Mouse (Mus musculus) limb, embryonic 14.5 days (tissue): ENCODE data around the gene Bbc3. TPM values are rescaled to one million over a fixed set of nuclear protein-coding genes. Genes with fewer than 3 reads are reported as not detected.

Experiments
- ATAC-seq: fragments of 200-750 bp; cut with Nextera tagmentation; 2 replicates; pipeline ENCODE4 v1.8.0; 2017; ENCODE audit warnings: low read depth, moderate number of reproducible peaks, moderate TSS enrichment; ENCODE audit not compliant: low FRiP score
- DNase-seq: peaks from one replicate; pipeline ENCODE4 v3.0.0-alpha.2; 2015; ENCODE audit warnings: low spot score
- H3K27ac ChIP-seq: fragments of 300-500 bp; sonication (generic); replicated peaks from 2 replicates; pipeline ENCODE4 v1.5.1; 2014; ENCODE audit warnings: low read depth, mild to moderate bottlenecking, low read length, moderate library complexity, mixed read lengths
- H3K27me3 ChIP-seq: fragments of 300-500 bp; sonication (generic); 2 replicates; pipeline ENCODE4 v1.6.1; 2014; ENCODE audit warnings: low read length, mixed read lengths; ENCODE audit not compliant: control insufficient read depth, insufficient read depth
- H3K36me3 ChIP-seq: fragments of 300-500 bp; sonication (generic); 2 replicates; pipeline ENCODE4 v1.6.1; 2014; ENCODE audit warnings: mild to moderate bottlenecking, low read length, moderate library complexity, mixed read lengths; ENCODE audit not compliant: control insufficient read depth, insufficient read depth
- H3K4me1 ChIP-seq: fragments of 300-500 bp; sonication (generic); 2 replicates; pipeline ENCODE4 v1.6.1; 2014; ENCODE audit warnings: antibody characterized with exemption, low read length, mixed read lengths; ENCODE audit not compliant: control insufficient read depth, insufficient read depth
- H3K4me2 ChIP-seq: fragments of 300-500 bp; sonication (generic); replicated peaks from 2 replicates; pipeline ENCODE4 v1.6.1; 2014; ENCODE audit warnings: low read depth, mild to moderate bottlenecking, low read length, moderate library complexity; ENCODE audit not compliant: severe bottlenecking
- H3K4me3 ChIP-seq: fragments of 300-500 bp; sonication (generic); replicated peaks from 2 replicates; pipeline ENCODE4 v1.5.1; 2014; ENCODE audit warnings: low read length
- H3K9ac ChIP-seq: fragments of 300-500 bp; sonication (generic); 2 replicates; pipeline ENCODE4 v1.6.1; 2014; ENCODE audit warnings: mild to moderate bottlenecking, low read depth, low read length, moderate library complexity; ENCODE audit not compliant: severe bottlenecking
- H3K9me3 ChIP-seq: fragments of 300-500 bp; sonication (generic); 2 replicates; pipeline ENCODE4 v1.6.1; 2016; ENCODE audit warnings: low read length; ENCODE audit not compliant: control insufficient read depth
- POLR2A ChIP-seq: fragments of 200-500 bp; IDR thresholded peaks from 2 replicates; pipeline ENCODE4 v1.8.0; 2012; ENCODE audit warnings: inconsistent platforms, mild to moderate bottlenecking, moderate library complexity, borderline replicate concordance; ENCODE audit not compliant: insufficient read depth, insufficient read length; ENCODE audit errors: extremely low read depth
- WGBS: fragments of 180-500 bp; shearing (Covaris S2); extraction: QIAGEN DNeasy Blood & Tissue Kit; methylation state at CpG from one replicate; pipeline ENCODE4 v1.1.7; 2014; 5-methylcytosine and 5-hydroxymethylcytosine counted together
- polyA plus RNA-seq, 2 experiments: library from polyadenylated mRNA; depleted of rRNA in 1 of 2; stranded (reverse) in 1 of 2; unstranded in 1 of 2; fragments of >200 nt; fragmentation: Nextera tagmentation in 1 of 2; extraction: Ambion mirVana in 1 of 2; gene quantifications; 2 replicates each; pipeline versions ENCODE4 v1.2.1 to v1.2.3; 2012 to 2014

Bbc3 gene
- polyA plus RNA-seq, 2 experiments, result 3.7 to 7.4 TPM

DNA sequence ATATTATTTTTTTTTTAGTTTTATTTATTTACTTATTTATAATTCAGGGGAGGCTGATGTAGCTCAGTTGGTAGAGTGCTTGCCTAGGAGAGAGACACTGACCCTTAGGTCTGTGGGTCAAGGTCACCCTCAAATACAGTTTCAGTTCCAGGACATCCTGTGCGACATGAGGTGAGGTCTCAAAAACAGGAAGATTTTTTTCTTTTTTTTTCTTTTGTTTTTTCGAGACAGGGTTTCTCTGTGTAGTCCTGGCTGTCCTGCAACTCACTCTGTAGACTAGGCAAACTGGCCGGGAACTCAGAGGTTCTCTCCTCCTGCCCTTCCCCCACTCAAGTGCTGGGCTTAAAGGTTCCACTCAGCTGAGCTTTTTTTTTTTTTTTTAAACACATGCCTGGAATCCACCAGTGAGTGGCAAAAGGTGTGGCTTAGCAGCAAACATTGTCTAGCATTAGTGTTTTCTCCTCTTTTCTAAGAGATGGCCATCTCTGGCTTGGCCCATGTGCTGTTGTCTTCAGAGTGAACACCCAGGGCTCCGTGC, 7.1 kb downstream of the Bbc3 start:
- WGBS, result 64% methylated on average over 4 of the region's 4 CpGs
- TF ChIP-seq POLR2A, result no peak
- Histone ChIP-seq H3K4me1 (peaks cover 29% of the 10 kb centered on the region), H3K9me3 (no peaks in the 10 kb centered on the region), H3K4me2 (no peak overlapping the region), H3K27me3 (0 out of 2 replicates have a peak, but pooled peaks cover 4% of the 10 kb centered on the region), H3K27ac (no peak overlapping the region), H3K36me3 (peaks cover 6% of the 10 kb centered on the region; the same call in 1 of the 2 replicates), H3K9ac (no peak overlapping the region), H3K4me3 (no peak overlapping the region)
- DNase-seq, result no peak
- no peak for ATAC-seq

DNA sequence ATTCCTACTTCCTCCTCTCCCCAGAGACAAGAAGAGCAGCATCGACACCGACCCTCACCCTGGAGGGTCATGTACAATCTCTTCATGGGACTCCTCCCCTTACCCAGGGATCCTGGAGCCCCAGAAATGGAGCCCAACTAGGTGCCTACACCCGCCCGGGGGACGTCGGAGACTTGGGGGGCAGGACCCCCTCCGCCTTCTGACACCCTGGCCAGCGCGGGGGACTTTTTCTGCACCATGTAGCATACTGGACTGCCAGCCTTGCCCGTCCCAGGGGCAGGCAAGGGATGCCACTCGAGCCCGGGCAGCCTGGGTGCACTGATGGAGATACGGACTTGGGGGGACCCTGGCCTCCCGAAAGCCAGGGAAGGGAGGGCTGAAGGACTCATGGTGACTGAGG, 8.9 kb downstream of the Bbc3 start:
- TF ChIP-seq POLR2A, result no peak
- H3K27me3 ChIP-seq, result no peaks in the 10 kb centered on the region
- no peak overlapping the region for H3K4me2 ChIP-seq
- no peak overlapping the region for H3K9ac ChIP-seq
- H3K27ac ChIP-seq, result no peak overlapping the region
- H3K36me3 ChIP-seq, result peaks cover 6% of the 10 kb centered on the region; the same call in 1 of the 2 replicates
- WGBS, result 84% methylated on average over 14 of the region's 14 CpGs
- H3K4me1 ChIP-seq, result peaks cover 16% of the 10 kb centered on the region
- H3K4me3 ChIP-seq, result no peak overlapping the region
- no peak for DNase-seq
- ATAC-seq, result no peak
- H3K9me3 ChIP-seq, result no peaks in the 10 kb centered on the region

DNA sequence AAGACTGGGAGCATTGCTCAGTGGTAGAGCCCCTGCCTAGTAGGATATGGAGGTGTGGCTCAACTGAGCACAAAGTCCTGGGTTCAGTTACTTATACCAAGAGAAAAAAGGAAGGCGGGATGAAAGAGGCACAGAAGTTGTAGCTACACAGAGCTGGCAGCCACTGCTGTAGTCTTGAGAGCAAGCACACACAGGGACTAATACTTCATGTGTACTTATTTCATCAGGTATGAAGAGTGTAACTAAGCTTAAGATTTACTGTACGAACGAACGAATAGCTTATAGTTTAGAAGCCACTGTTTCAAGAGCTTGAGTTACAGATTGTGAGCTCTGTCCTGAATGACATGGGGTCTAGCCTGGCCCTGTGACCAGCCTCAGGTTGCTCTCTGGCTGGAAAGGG, 11.0 kb downstream of the Bbc3 start:
- Histone ChIP-seq H3K27ac (no peak overlapping the region), H3K4me3 (no peak overlapping the region), H3K27me3 (no peaks in the 10 kb centered on the region), H3K9ac (no peak overlapping the region), H3K4me1 (peaks cover 2% of the 10 kb centered on the region; the same call in 1 of the 2 replicates), H3K4me2 (no peak overlapping the region), H3K36me3 (peaks cover 6% of the 10 kb centered on the region; the same call in 1 of the 2 replicates), H3K9me3 (no peaks in the 10 kb centered on the region)
- no peak for TF ChIP-seq POLR2A
- DNase-seq, result no peak
- no peak for ATAC-seq
- WGBS, result 93% methylated on average over 4 of the region's 4 CpGs

DNA sequence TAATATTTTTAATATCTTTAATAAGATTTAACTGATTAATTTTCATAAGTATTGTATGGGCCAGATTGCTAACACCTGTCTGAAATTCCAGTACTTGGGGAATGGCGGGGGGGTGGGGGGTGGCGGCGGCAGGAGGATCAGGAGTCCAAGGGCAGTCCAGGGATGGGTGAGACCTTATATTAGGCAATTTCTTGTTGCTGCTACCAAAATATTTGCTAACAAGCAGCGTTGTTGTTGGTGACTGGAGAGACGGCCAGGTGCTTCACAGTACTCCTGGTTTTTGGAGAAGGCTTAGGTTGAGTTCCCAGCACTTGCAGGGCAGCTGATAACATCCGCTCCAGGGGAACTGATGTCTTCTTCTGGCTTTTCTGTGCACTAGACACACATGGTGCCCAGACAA, 12.3 kb downstream of the Bbc3 start:
- DNase-seq (no peak), ATAC-seq (no peak)
- peaks cover 9% of the 10 kb centered on the region for H3K36me3 ChIP-seq
- no peaks in the 10 kb centered on the region for H3K9me3 ChIP-seq
- H3K27ac ChIP-seq, result no peak overlapping the region
- no peak overlapping the region for H3K9ac ChIP-seq
- no peak for TF ChIP-seq POLR2A
- no peaks in the 10 kb centered on the region for H3K4me1 ChIP-seq
- H3K4me3 ChIP-seq, result no peak overlapping the region
- H3K4me2 ChIP-seq, result no peak overlapping the region
- H3K27me3 ChIP-seq, result no peaks in the 10 kb centered on the region
- 84% methylated on average over 6 of the region's 6 CpGs for WGBS

DNA sequence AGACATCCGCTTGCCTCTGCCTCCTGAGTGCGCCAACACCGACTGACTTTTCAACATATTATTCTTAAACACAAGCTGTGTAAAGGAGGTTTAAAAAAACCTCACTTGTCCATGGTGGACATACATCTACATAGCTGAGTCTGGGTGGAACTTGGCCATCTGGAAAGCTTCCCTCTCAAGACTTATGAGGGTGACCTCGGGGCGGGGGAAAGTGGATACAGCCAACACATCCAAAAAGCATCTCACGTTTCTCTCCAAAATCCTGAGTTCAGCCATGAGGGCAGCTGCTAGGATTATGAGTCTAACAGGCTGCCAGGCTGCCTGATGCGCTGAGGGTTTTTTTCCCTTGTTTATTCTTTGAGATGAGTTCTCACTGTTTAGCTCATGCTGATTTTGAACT, 16.5 kb downstream of the Bbc3 start:
- no peak overlapping the region for H3K4me3 ChIP-seq
- no peak overlapping the region for H3K27ac ChIP-seq
- no peak overlapping the region for H3K4me2 ChIP-seq
- H3K4me1 ChIP-seq, result no peaks in the 10 kb centered on the region
- no peaks in the 10 kb centered on the region for H3K9me3 ChIP-seq
- no peak overlapping the region for H3K9ac ChIP-seq
- 79% methylated on average over 7 of the region's 7 CpGs for WGBS
- H3K36me3 ChIP-seq, result peaks cover 40% of the 10 kb centered on the region
- DNase-seq (no peak), ATAC-seq (0 out of 2 replicates have a peak, but pooled peaks have one; percentile 21)
- no peak for TF ChIP-seq POLR2A
- H3K27me3 ChIP-seq, result no peaks in the 10 kb centered on the region
